Mouse (Mus musculus) hindbrain, embryonic 14.5 days (tissue): Measurements from ENCODE around the gene Lrrc51. TPM values are rescaled to one million over a fixed set of nuclear protein-coding genes. Genes with fewer than 3 reads are reported as not detected.

Experiments used
- ATAC-seq: fragments of 200-750 bp; cut with Nextera tagmentation; 2 replicates; pipeline ENCODE4 v1.8.0; 2017; ENCODE audit warnings: moderate number of reproducible peaks, mild to moderate bottlenecking, moderate TSS enrichment, moderate library complexity; ENCODE audit not compliant: low FRiP score
- DNase-seq: peaks from one replicate; pipeline ENCODE4 v3.0.0-alpha.2; 2015; ENCODE audit warnings: low spot score
- H3K27ac ChIP-seq: fragments of 300-500 bp; sonication (generic); 2 replicates; pipeline ENCODE4 v1.5.1; 2014; ENCODE audit warnings: mild to moderate bottlenecking, moderate library complexity
- H3K27me3 ChIP-seq: fragments of 300-500 bp; sonication (generic); 2 replicates; pipeline ENCODE4 v1.6.1; 2014; ENCODE audit warnings: mild to moderate bottlenecking, low read length, mixed read lengths; ENCODE audit not compliant: control insufficient read depth, insufficient read depth
- H3K36me3 ChIP-seq: fragments of 300-500 bp; sonication (generic); replicated peaks from 2 replicates; pipeline ENCODE4 v1.6.1; 2014; ENCODE audit not compliant: control insufficient read depth, insufficient read depth
- H3K4me1 ChIP-seq: fragments of 300-500 bp; sonication (generic); replicated peaks from 2 replicates; pipeline ENCODE4 v1.6.1; 2014; ENCODE audit warnings: antibody characterized with exemption, low read length, mixed read lengths; ENCODE audit not compliant: control insufficient read depth, insufficient read depth
- H3K4me2 ChIP-seq: fragments of 300-500 bp; sonication (generic); replicated peaks from 2 replicates; pipeline ENCODE4 v1.6.1; 2014; ENCODE audit warnings: mild to moderate bottlenecking, moderate library complexity
- H3K4me3 ChIP-seq: fragments of 300-500 bp; sonication (generic); replicated peaks from 2 replicates; pipeline ENCODE4 v1.5.1; 2014; ENCODE audit warnings: mild to moderate bottlenecking, low read length
- H3K9ac ChIP-seq: fragments of 300-500 bp; sonication (generic); 2 replicates; pipeline ENCODE4 v1.6.1; 2014
- H3K9me3 ChIP-seq: fragments of 300-500 bp; sonication (generic); 2 replicates; pipeline ENCODE4 v1.6.1; 2016; ENCODE audit warnings: low read length; ENCODE audit not compliant: control insufficient read depth
- WGBS: fragments of 180-500 bp; shearing (Covaris S2); extraction: QIAGEN DNeasy Blood & Tissue Kit; methylation state at CpG from one replicate; pipeline ENCODE4 v1.1.7; 2014; 5-methylcytosine and 5-hydroxymethylcytosine counted together
- polyA plus RNA-seq: library from polyadenylated mRNA; unstranded; fragments of >200 nt; fragmentation: Nextera tagmentation; extraction: Ambion mirVana; gene quantifications from 2 replicates; pipeline ENCODE4 v1.2.1, GENCODE M21; 2014

The Lrrc51 gene
- 12.5 and 15.2 TPM in 2 replicates for polyA plus RNA-seq

DNA sequence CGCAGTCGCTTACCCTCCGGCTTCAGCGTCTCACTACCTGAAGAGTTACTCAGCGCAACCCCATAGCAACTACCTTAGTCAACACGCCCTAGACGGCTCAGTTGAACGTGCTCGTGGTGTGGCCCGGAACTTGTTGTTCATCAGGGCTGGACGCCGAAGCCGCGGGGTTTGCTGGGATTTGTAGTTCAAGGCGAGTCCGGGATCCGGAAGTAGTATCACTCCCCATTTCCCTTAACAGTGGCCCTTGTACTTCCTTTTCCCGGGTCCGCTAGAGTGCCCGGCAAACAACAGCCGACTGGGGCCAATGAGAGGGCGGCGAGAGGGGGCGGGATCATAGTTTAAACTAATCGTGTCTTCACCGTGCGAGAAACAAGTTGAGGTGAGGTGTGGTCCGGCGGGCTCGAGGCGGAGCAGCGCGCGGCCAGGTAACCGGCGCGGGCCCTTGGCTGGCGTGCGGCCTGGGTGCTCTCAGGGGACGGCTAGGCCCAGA lies at the start of gene Lrrc51, which contains the start of gene Numa1:
Gene Lrrc51 (minus strand): TSS at position 145 of the 490 bp plus-strand sequence.
Gene Numa1 (plus strand): TSS at position 361 of the 490 bp plus-strand sequence.
- H3K9ac ChIP-seq: peak within 1 kb of the TSS; percentile 77
- DNase-seq: peak; percentile 95
- H3K4me2 ChIP-seq: peak within 1 kb of the TSS; percentile 66
- H3K27me3 ChIP-seq: no peaks in the 10 kb centered on the region
- ATAC-seq: peak; percentile 99
- H3K27ac ChIP-seq: peak within 1 kb of the TSS; percentile 69; the same call in 1 of the 2 replicates
- H3K36me3 ChIP-seq: no peaks in the 10 kb centered on the region
- H3K9me3 ChIP-seq: no peaks in the 10 kb centered on the region
- WGBS: under 1% methylated on average over 40 of the region's 40 CpGs
- peaks cover 13% of the 10 kb centered on the region; the same call in 1 of the 2 replicates for H3K4me1 ChIP-seq
- H3K4me3 ChIP-seq: peak within 1 kb of the TSS; percentile 89

DNA sequence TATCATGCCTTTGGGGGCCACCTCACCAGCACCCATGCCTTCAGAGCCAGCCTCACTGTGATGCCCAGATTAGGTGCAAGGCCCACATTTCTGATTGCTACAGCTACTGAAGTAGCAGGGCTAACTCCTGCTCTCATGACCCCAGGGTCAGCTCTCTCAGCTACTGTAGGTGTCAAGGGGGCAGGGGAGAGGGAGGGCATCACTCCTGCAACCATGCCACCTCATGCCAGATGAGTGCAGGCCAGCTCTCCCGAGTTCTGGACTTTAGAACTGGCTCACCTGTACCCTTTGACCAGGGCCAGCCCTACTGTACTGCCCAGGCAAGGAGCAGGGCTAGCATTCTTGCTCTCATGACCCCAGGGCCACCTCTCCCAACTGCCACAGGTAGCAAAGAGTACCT lies 49.0 kb upstream of the Lrrc51 start:
- no peaks in the 10 kb centered on the region for H3K9me3 ChIP-seq
- H3K4me2 ChIP-seq: no peak overlapping the region
- ATAC-seq: no peak
- whole genome bisulfite sequencing: 88% methylated on average over 1 of the region's 1 CpGs
- no peaks in the 10 kb centered on the region for H3K27me3 ChIP-seq
- no peaks in the 10 kb centered on the region for H3K4me1 ChIP-seq
- peak; percentile 10 for DNase-seq
- no peak overlapping the region for H3K27ac ChIP-seq
- peaks cover 48% of the 10 kb centered on the region for H3K36me3 ChIP-seq
- H3K9ac ChIP-seq: no peak overlapping the region
- H3K4me3 ChIP-seq: no peak overlapping the region

GRCm38 (mm10) chr7:101974505-101974904 lies 40.8 kb upstream of the Lrrc51 start:
- Histone ChIP-seq H3K27ac (no peak overlapping the region), H3K9me3 (no peaks in the 10 kb centered on the region), H3K4me1 (peaks cover 20% of the 10 kb centered on the region), H3K4me2 (no peak overlapping the region), H3K9ac (no peak overlapping the region), H3K36me3 (peaks cover 13% of the 10 kb centered on the region; the same call in 1 of the 2 replicates), H3K4me3 (no peak overlapping the region), H3K27me3 (no peaks in the 10 kb centered on the region)
- DNase-seq: no peak
- ATAC-seq: no peak
- WGBS: 79% methylated on average over 2 of the region's 2 CpGs

DNA sequence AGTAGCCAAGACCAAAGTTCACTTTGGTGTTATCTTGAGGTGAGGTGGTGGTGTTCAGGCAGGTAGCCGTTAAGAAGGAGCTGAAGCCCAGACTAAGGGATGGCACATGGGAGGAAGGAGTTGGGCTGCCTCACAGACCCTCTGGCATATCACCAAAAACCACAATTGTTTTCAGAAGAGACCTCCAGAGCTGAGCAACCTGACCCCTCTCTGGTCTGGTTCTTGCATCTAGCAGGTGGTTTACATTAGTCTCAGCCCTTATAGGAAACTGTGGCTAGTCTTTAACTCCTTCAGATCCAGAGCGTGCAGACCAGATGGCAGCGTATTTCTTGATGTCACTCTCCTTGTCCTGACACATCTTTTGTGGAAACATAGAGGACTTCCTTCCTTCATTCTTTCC lies 40.0 kb upstream of the Lrrc51 start:
- peaks cover 26% of the 10 kb centered on the region for H3K4me1 ChIP-seq
- H3K9me3 ChIP-seq: no peaks in the 10 kb centered on the region
- peaks cover 11% of the 10 kb centered on the region; the same call in 1 of the 2 replicates for H3K36me3 ChIP-seq
- no peak overlapping the region for H3K4me2 ChIP-seq
- WGBS: 86% methylated on average over 3 of the region's 3 CpGs
- DNase-seq (no peak), ATAC-seq (no peak)
- H3K9ac ChIP-seq: no peak overlapping the region
- no peaks in the 10 kb centered on the region for H3K27me3 ChIP-seq
- no peak overlapping the region for H3K27ac ChIP-seq
- no peak overlapping the region for H3K4me3 ChIP-seq

DNA sequence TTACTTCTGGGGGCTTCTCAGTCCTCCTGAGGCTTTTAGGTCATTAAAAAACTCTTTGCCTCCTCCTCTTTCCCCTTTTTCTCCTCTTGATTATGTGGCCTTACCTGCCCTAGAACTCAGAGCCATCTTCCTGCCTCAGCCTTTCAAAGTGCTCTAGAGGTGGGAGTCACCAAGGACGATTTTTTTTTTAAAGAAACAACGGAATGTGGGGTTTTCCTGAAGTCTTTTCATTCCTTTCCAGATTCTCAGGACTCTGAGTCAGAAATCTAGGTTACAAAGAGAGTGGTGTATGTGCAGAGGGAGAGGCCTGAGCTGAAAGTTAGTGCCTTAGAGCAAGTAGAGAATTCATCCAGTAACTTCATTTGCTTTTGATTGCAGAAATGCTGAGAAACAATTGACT lies 38.0 kb upstream of the Lrrc51 start:
- Histone ChIP-seq H3K9ac (peak overlapping the region; percentile 97), H3K27me3 (no peaks in the 10 kb centered on the region), H3K4me3 (peak overlapping the region; percentile 83), H3K4me2 (peak overlapping the region; percentile 80), H3K36me3 (peaks cover under 1% of the 10 kb centered on the region; the same call in 1 of the 2 replicates), H3K27ac (peak overlapping the region; percentile 100), H3K9me3 (no peaks in the 10 kb centered on the region), H3K4me1 (peaks cover 28% of the 10 kb centered on the region)
- ATAC-seq (no peak), DNase-seq (no peak)
- 60% methylated on average over 2 of the region's 2 CpGs for WGBS

- peak overlapping the region; percentile 97 for H3K9ac ChIP-seq
- H3K27ac ChIP-seq: peak overlapping the region; percentile 100
- peak overlapping the region; percentile 83 for H3K4me3 ChIP-seq
- peaks cover 28% of the 10 kb centered on the region for H3K4me1 ChIP-seq
- H3K27me3 ChIP-seq: no peaks in the 10 kb centered on the region
- DNase-seq (peak; percentile 81), ATAC-seq (peak; percentile 81)
- WGBS: 1% methylated on average over 19 of the region's 19 CpGs
- no peaks in the 10 kb centered on the region for H3K36me3 ChIP-seq
- peak overlapping the region; percentile 80 for H3K4me2 ChIP-seq
- no peaks in the 10 kb centered on the region for H3K9me3 ChIP-seq
Observed at GRCm38 (mm10) chr7:101970821-101971461, 37.2 kb upstream of the Lrrc51 start.

DNA sequence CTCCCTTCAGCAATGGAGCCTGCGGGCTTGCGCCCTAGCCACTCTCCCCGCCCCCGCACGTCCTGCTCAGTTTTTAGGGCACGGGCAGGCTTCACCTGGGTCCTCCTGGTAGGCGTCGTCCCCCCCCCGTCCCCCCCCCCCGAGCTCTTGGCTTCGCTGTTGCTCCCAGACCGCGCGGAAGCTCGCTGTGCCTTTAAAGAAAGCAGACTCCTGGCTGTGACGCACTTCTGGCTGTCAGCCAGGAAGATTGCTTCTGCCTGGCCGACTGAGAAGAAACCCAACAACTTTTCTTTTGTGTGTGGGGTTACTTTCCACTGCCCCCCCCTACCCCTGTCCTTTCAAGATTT lies 36.7 kb upstream of the Lrrc51 start:
- H3K4me2 ChIP-seq: peak overlapping the region; percentile 80
- H3K27ac ChIP-seq: peak overlapping the region; percentile 100
- H3K4me3 ChIP-seq: peak overlapping the region; percentile 83
- no peaks in the 10 kb centered on the region for H3K27me3 ChIP-seq
- no peaks in the 10 kb centered on the region for H3K9me3 ChIP-seq
- H3K4me1 ChIP-seq: peaks cover 28% of the 10 kb centered on the region
- H3K9ac ChIP-seq: peak overlapping the region; percentile 97
- 0% methylated on average over 13 of the region's 17 CpGs for WGBS
- DNase-seq (peak; percentile 95), ATAC-seq (peak; percentile 79)
- no peaks in the 10 kb centered on the region for H3K36me3 ChIP-seq

GRCm38 (mm10) chr7:101969694-101970428 lies 36.2 kb upstream of the Lrrc51 start:
- Histone ChIP-seq H3K4me3 (peak overlapping the region; percentile 83), H3K9me3 (no peaks in the 10 kb centered on the region), H3K4me1 (peaks cover 28% of the 10 kb centered on the region), H3K4me2 (peak overlapping the region; percentile 80), H3K9ac (peak overlapping the region; percentile 97), H3K36me3 (no peaks in the 10 kb centered on the region), H3K27ac (peak overlapping the region; percentile 100), H3K27me3 (no peaks in the 10 kb centered on the region)
- DNase-seq: peak; percentile 73
- peak; percentile 89 for ATAC-seq
- under 1% methylated on average over 48 of the region's 53 CpGs for whole genome bisulfite sequencing

DNA sequence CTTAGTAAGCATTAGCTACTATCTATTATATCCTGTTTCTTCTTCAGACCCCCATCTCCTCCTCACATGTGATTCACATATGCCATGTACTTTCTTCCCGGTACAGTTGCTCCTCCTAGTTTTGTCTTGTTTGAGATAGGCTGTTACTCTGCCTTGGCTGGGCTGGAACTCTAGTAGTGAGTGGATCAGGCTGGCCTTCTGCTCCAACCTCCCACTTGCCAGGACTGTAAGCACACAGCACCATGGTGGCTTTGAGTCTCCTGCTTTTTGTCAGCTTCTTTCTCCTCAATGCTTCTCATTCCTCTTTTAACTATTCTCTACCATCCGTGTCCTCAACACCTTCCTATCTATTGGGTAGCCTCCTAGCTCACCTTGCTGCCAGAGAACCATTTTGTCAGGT lies 35.1 kb upstream of the Lrrc51 start:
- WGBS: 60% methylated on average over 2 of the region's 2 CpGs
- H3K9ac ChIP-seq: peak overlapping the region; percentile 97
- peak overlapping the region; percentile 100 for H3K27ac ChIP-seq
- no peak for DNase-seq
- peak overlapping the region; percentile 83; the same call in 1 of the 2 replicates for H3K4me3 ChIP-seq
- ATAC-seq: no peak
- peaks cover 28% of the 10 kb centered on the region for H3K4me1 ChIP-seq
- H3K9me3 ChIP-seq: no peaks in the 10 kb centered on the region
- H3K36me3 ChIP-seq: no peaks in the 10 kb centered on the region
- no peaks in the 10 kb centered on the region for H3K27me3 ChIP-seq
- peak overlapping the region; percentile 80 for H3K4me2 ChIP-seq
